Mouse (Mus musculus): ENCODE data around the gene Calm4.
"Not testable (repeated sequence)": the region's sequence is repeated elsewhere in the genome, so short reads cannot be mapped to it uniquely, and the experiment has no call there.

The Calm4 gene

GRCm38 (mm10) chr13:3837312-3837807 is at the start of gene Calm4:
Gene Calm4 (plus strand): TSS chr13:3837757.
- DNase-seq (ENCODE audit: low read depth, low spot score) = not testable (repeated sequence)

DNA sequence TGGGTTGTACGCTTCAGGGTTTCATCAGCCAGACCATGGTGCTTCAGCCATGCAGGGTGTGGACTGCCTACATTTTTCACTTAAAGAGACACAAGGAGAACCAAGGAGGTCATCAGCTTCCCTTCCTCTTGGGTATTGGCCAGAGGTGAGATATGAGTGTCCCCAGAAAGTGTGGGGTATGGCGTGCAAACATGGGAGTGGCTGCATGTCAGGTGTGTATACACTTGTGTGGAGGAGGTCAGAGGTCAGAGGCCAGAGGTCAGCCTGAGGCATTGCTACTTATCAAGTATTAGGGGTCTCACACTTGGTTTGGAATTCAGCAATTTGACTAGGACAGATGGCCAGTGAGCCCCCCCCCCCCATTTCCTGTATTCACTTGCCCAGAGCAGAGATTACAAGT is 49.0 kb upstream of the Calm4 start:
- DNase-seq (ENCODE audit: low read depth, low spot score) = no peak

- DNase-seq (ENCODE audit: low read depth, low spot score) = no peak
Observed at GRCm38 (mm10) chr13:3789531-3789930, 48.0 kb upstream of the Calm4 start.

DNA sequence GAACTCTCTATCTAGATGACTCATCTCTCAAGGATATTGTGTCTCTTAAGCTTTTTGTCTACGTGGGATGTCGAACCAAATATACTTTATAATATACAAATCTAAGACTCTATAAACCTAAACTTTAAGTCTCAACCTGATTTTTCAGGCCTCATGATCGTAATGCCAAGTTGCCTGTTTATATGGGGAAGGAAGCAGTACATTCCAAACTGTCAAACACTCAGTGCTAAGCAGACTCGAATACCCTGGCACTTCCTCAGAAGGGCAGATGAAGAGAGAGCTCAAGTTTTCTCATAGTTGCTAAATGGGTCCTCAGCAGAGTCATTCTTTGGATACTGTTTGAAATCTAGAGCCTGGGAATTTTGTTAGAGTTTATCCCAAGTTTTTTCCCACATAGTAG is 40.9 kb upstream of the Calm4 start:
- no peak for DNase-seq (ENCODE audit: low read depth, low spot score)

DNA sequence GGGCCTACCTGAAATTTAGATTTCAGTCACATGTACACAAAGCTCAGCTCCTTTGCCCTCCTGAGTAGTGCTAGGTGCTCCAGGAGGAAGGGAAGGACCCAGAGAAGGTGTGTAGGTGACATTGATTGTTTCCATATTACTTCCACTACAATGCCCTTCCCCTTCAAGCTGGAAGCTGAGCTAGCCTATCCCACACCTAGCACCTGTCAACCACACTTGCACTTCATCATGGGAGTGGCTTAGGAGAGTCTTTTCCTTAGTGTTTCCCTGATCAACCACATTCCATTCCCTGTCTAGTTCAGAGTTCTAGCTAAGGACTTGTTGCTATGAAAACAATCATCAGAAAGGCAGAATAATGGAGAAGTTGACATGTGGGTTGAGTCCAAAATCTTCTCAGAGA is 38.8 kb upstream of the Calm4 start:
- no peak for DNase-seq (ENCODE audit: low read depth, low spot score)

GRCm38 (mm10) chr13:3799386-3799785 is 38.2 kb upstream of the Calm4 start:
- DNase-seq (ENCODE audit: low read depth, low spot score) = no peak

DNA sequence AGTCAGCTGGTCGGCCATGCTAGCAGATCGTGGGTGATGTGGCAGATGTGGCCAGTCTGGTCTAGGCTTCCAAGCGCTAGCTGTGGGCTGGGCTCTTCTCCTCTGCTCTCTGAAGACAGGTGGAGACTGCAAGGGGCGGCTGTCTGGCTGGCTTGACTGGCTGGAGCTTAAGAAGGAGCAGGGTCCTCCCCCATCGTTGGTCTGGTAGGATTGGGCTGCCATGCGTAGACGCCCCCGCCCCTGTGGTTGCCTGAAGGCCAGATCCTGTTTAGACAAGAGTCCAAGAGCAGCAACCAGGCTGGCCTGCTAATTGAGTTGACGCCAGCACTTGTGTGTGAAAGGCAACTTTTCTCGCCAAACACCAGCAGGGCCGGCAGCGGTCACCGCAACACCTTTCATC is 33.4 kb upstream of the Calm4 start, which contains the start of gene Calml3:
TSS of gene Calml3 (minus strand) at position 131 of the 400 bp plus-strand sequence.
- DNase-seq (ENCODE audit: low read depth, low spot score) = no peak

GRCm38 (mm10) chr13:3805132-3805531 is 32.4 kb upstream of the Calm4 start:
- DNase-seq (ENCODE audit: low read depth, low spot score) = no peak

DNA sequence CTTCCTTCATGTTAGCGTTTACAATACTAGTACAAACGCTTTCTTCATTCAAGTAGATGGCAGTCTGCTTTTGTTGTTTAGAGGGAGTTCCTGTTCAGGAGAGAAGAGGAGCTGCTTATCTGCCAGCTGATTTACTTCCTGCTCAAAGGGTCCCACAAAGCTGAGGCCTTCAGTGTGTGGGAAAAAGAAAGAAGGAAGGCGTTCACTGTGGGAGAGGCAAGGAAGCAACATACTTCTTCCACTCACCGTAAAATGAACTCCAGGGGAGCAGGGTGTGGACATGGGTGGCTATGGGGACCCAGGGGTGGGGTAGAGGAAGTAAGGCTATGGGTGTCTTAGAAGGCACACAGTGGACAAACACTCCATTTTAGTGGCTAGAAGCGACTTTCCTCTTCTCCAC is 31.9 kb upstream of the Calm4 start:
- no peak for DNase-seq (ENCODE audit: low read depth, low spot score)

DNA sequence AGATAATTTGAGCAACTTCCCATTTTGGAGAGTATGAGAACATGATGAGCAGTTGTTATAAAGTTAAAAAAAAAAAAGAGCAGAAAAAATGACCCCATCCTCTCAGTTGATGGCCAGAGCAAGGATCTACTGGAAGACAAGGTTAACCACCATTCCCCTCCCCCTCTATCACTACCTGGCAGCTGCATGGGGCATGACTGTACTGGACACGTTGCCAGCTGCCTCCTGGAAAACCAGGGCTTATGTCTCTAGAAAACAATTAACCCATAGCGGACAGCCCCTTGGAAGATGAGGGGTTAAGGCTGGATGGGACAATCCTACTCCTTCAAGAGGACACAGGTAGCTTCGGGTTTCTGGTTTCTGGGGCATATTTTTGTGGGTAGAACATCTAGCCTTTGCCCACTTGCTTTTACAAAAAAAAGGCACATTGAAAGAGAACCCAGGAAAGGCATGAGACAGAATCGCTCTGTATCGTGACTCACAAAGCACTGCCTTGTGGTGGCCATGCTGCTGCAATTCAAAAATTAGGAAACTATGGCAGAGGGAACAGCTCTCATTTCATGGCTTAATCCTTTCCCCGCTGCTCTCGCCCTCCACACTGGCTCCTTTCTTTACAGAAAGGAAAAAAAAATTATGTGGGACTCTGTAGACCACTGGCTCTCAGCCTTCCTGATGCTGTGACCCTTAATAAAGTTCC is 30.3 kb upstream of the Calm4 start:
- no peak for DNase-seq (ENCODE audit: low read depth, low spot score)

DNA sequence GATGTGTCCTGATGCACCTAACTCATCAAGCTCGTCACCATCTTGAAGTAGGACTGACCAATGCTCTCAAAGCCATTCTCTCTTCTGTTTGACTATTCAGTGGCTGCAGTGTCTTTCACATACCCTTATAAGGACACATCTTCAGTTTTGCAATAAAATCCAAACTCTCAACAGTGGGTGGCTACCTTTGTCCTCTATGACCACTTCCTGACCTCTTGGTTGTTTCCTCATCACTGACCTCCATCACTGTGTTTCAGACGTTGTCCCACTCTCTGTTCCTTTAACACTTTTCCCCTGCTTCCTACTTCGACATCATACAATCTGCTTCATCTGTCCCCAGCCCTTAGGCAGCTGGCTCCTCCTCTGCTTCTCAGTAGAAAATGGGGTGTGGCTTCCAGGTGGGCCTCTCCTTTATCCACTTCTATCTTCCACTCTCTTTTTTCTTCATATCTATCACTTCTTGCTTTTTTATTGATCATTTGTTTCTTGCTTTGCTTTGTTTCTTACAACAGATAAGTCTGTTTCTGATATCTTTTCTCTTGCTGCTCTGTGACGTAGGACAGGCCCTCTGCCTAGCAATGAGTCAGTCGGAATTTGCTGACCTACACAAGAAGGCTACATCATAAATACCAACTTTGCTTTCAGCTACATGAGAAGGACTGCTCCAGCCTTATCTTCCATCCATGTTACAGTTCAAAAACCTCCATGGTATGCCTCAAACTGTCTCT is 19.4 kb upstream of the Calm4 start:
- no peak for DNase-seq (ENCODE audit: low read depth, low spot score)

DNA sequence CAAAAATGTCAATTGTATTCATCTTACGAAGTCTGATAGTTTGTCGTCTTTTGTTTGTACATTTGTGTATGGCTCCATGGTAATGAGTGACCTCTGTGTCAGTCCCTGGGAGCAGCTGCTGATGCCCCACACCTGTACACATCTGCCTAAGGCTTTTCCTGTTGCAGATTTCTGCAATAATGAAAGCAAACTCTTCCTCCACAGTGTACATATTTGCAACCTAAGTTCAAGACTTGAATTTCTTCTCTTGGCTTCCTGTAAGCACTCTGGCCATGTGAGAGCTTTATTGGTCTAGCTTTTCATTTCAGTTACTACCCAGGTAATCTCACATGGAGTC is 18.8 kb upstream of the Calm4 start:
- no peak for DNase-seq (ENCODE audit: low read depth, low spot score)

- no peak for DNase-seq (ENCODE audit: low read depth, low spot score)
Observed at GRCm38 (mm10) chr13:3822105-3822504, 15.5 kb upstream of the Calm4 start.

- no peak for DNase-seq (ENCODE audit: low read depth, low spot score)
Observed at GRCm38 (mm10) chr13:3825726-3826125, 11.8 kb upstream of the Calm4 start.

DNA sequence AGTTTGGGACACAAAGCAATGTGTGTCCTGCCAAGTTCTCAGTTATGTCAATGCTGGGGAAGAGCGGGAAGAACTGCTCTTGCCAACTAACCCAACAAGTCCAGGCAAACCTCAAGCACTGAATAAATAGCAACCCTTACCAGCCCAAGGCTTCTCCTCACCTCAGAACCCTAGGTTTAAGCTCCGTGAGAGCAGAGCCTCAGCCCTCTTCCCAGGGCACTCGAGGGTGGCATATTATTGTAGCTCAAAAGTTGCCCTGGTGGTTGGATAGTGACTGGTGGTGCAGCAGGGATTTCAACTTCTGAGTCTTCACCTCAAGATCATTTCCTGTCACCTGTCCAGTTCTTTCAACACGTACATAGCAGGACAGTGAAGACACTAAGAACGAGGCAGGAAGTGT is 6.0 kb upstream of the Calm4 start:
- no peak for DNase-seq (ENCODE audit: low read depth, low spot score)

DNA sequence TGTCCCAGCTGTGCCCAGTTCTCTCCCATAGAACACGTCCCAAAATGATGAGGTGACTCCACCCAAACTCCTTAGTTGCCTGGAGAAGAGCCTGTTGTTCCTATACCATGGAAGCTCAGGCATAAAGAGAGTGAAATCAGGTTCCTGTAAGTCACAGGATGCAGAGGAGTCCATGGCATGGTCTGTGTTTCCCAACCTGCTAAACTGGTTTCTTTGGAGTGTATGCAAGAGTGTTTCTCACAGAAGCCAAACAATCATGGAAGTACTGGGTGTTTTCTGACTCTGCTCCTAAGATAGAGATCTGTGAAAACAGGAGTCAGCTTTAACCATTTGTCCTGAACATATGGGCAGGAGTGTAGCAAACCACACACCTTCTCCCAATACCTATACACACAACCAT is 5.6 kb upstream of the Calm4 start:
- DNase-seq (ENCODE audit: low read depth, low spot score) = no peak

- no peak for DNase-seq (ENCODE audit: low read depth, low spot score)
Observed at GRCm38 (mm10) chr13:3832450-3832849, 5.1 kb upstream of the Calm4 start.

GRCm38 (mm10) chr13:3833644-3834043 is 3.9 kb upstream of the Calm4 start:
- DNase-seq (ENCODE audit: low read depth, low spot score) = not testable (repeated sequence)

DNA sequence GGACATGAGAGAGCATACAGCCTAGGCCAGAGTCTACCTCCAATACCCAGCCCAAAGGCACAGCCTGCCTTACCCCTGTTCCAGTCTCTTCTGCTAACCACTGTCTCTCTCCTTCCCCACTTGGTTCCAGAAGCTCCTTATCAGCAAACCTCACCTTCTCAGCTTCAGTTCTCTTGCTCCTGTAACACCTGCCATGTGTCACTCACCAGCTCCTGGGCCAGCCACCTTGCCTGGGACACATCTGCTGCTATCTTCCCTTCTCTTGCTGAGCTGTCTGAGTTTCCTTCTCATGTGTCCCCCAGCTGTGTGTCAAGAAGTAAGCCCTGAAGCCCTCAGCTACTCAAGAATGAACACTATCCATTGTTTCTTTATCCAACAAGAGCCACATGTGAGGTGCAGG is 3.1 kb downstream of the Calm4 start:
- DNase-seq (ENCODE audit: low read depth, low spot score) = not testable (repeated sequence)

GRCm38 (mm10) chr13:3850330-3850729 is 12.8 kb downstream of the Calm4 start:
- DNase-seq (ENCODE audit: low read depth, low spot score) = no peak

DNA sequence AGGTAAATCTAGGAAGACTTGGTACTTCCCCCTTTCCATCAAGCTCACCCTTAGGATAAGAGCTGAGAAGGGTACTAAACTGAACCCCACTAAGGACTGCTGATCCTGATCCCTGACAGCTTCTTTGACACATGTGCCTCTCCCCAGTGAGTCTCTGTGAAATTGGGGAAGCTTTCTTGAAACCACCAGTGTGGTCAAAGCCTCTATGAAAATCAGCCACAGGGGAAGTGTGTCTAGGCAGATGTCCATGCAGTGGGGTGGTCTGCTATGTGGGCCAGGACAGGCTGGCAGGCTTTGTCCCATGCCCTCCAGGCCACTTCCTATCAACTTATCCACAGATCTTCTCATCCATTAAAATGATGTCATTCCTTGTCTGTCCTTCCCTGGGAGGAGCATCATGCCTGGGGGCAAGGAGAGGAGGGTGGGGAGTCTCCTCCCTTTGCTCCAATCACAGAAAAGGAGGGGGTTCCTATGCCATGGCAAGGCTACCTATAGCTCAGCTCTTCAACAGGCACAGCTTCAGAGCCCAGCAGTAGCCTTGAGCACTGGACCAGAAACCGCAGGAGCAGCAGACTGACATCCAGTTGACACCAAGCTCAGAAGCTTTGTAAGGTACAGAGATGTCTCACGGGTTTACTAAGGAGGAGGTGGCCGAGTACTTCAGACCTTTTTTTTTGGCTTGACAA is 16.2 kb downstream of the Calm4 start, which contains the start of gene Calm5:
TSS of gene Calm5 (plus strand) at position 526 of the 686 bp plus-strand sequence.
- not testable (repeated sequence) for DNase-seq (ENCODE audit: low read depth, low spot score)

- no peak for DNase-seq (ENCODE audit: low read depth, low spot score)
Observed at GRCm38 (mm10) chr13:3854856-3855255, 17.3 kb downstream of the Calm4 start.
